Mouse (Mus musculus): ENCODE data around the gene Car15. TPM values are rescaled to one million over a fixed set of nuclear protein-coding genes. Genes with fewer than 3 reads are reported as not detected.

Car15 gene
- polyA plus RNA-seq, 1 experiment from 2014 or later, result 2.9 TPM

GRCm38 (mm10) chr16:17802456-17802838 lies 35.7 kb downstream of the Car15 start:
- ATAC-seq (ENCODE audit: low FRiP score) (no peak), DNase-seq (ENCODE audit: low spot score) (no peak)
- Histone ChIP-seq H3K36me3 (ENCODE audit: control insufficient read depth, insufficient read depth, low read length) (no peaks in the 10 kb centered on the region), H3K9me3 (ENCODE audit: control insufficient read depth, low read length) (no peaks in the 10 kb centered on the region), H3K4me2 (replicated peaks; ENCODE audit: low read depth, low read length) (peak overlapping the region; percentile 47; the same call in 1 of the 2 replicates), H3K27ac (ENCODE audit: low read depth, low read length) (no peak overlapping the region), H3K27me3 (ENCODE audit: control insufficient read depth, insufficient read depth, low read length) (peaks cover 92% of the 10 kb centered on the region), H3K9ac (ENCODE audit: low read depth, low read length) (no peak overlapping the region), H3K4me1 (replicated peaks; ENCODE audit: control insufficient read depth, insufficient read depth, low read length) (peaks cover 18% of the 10 kb centered on the region), H3K4me3 (ENCODE audit: low read depth, low read length) (peak overlapping the region; percentile 23)
- 5% methylated on average over 18 of the region's 18 CpGs for WGBS

- Histone ChIP-seq H3K9me3 (ENCODE audit: control insufficient read depth, low read length) (no peaks in the 10 kb centered on the region), H3K36me3 (ENCODE audit: control insufficient read depth, insufficient read depth, low read length) (no peaks in the 10 kb centered on the region), H3K27me3 (ENCODE audit: control insufficient read depth, insufficient read depth, low read length) (peaks cover 94% of the 10 kb centered on the region), H3K4me3 (ENCODE audit: low read depth, low read length) (no peak overlapping the region), H3K4me1 (replicated peaks; ENCODE audit: control insufficient read depth, insufficient read depth, low read length) (peaks cover 19% of the 10 kb centered on the region), H3K9ac (ENCODE audit: low read depth, low read length) (no peak overlapping the region), H3K4me2 (replicated peaks; ENCODE audit: low read depth, low read length) (no peak overlapping the region), H3K27ac (ENCODE audit: low read depth, low read length) (no peak overlapping the region)
- WGBS, result 4% methylated on average over 7 of the region's 7 CpGs
- ATAC-seq (ENCODE audit: low FRiP score), result no peak
- DNase-seq (ENCODE audit: low spot score), result peak; percentile 24
Measured at GRCm38 (mm10) chr16:17801777-17802455, 36.2 kb downstream of the Car15 start.

- Histone ChIP-seq H3K9ac (ENCODE audit: low read depth, low read length) (no peak overlapping the region), H3K36me3 (ENCODE audit: control insufficient read depth, insufficient read depth, low read length) (no peaks in the 10 kb centered on the region), H3K27me3 (ENCODE audit: control insufficient read depth, insufficient read depth, low read length) (peaks cover 90% of the 10 kb centered on the region), H3K4me3 (ENCODE audit: low read depth, low read length) (no peak overlapping the region), H3K27ac (ENCODE audit: low read depth, low read length) (no peak overlapping the region), H3K9me3 (ENCODE audit: control insufficient read depth, low read length) (no peaks in the 10 kb centered on the region), H3K4me2 (replicated peaks; ENCODE audit: low read depth, low read length) (no peak overlapping the region), H3K4me1 (replicated peaks; ENCODE audit: control insufficient read depth, insufficient read depth, low read length) (peaks cover 15% of the 10 kb centered on the region)
- peak; percentile 21 for DNase-seq (ENCODE audit: low spot score)
- ATAC-seq (ENCODE audit: low FRiP score), result no peak
Measured at GRCm38 (mm10) chr16:17799584-17799983, 38.6 kb downstream of the Car15 start.

- Histone ChIP-seq H3K9ac (ENCODE audit: low read depth, low read length) (peak overlapping the region; percentile 24; the same call in 1 of the 2 replicates), H3K9me3 (ENCODE audit: control insufficient read depth, low read length) (no peaks in the 10 kb centered on the region), H3K27ac (ENCODE audit: low read depth, low read length) (no peak overlapping the region), H3K4me3 (ENCODE audit: low read depth, low read length) (peak overlapping the region; percentile 43), H3K27me3 (ENCODE audit: control insufficient read depth, insufficient read depth, low read length) (peaks cover 80% of the 10 kb centered on the region), H3K36me3 (ENCODE audit: control insufficient read depth, insufficient read depth, low read length) (no peaks in the 10 kb centered on the region), H3K4me1 (replicated peaks; ENCODE audit: control insufficient read depth, insufficient read depth, low read length) (peaks cover 10% of the 10 kb centered on the region), H3K4me2 (replicated peaks; ENCODE audit: low read depth, low read length) (peak overlapping the region; percentile 81)
- ATAC-seq (ENCODE audit: low FRiP score) (peak; percentile 40; the same call in 1 of the 2 replicates), DNase-seq (ENCODE audit: low spot score) (no peak)
- WGBS, result 1% methylated on average over 37 of the region's 45 CpGs
Measured at GRCm38 (mm10) chr16:17798321-17799180, 39.6 kb downstream of the Car15 start.

- 0 out of 2 replicates have a peak overlapping the region, but pooled peaks have one; percentile 62 for H3K27ac ChIP-seq (ENCODE audit: low read depth, low read length)
- H3K27me3 ChIP-seq (ENCODE audit: control insufficient read depth, insufficient read depth, low read length), result peaks cover 73% of the 10 kb centered on the region
- DNase-seq (ENCODE audit: low spot score) (peak; percentile 68), ATAC-seq (ENCODE audit: low FRiP score) (peak; percentile 17; the same call in 1 of the 2 replicates)
- no peaks in the 10 kb centered on the region for H3K9me3 ChIP-seq (ENCODE audit: control insufficient read depth, low read length)
- H3K9ac ChIP-seq (ENCODE audit: low read depth, low read length), result peak overlapping the region; percentile 70
- peak overlapping the region; percentile 81 for H3K4me2 ChIP-seq (replicated peaks; ENCODE audit: low read depth, low read length)
- H3K4me1 ChIP-seq (replicated peaks; ENCODE audit: control insufficient read depth, insufficient read depth, low read length), result peaks cover 8% of the 10 kb centered on the region
- no peaks in the 10 kb centered on the region for H3K36me3 ChIP-seq (ENCODE audit: control insufficient read depth, insufficient read depth, low read length)
- WGBS, result 2% methylated on average over 29 of the region's 29 CpGs
- peak overlapping the region; percentile 43 for H3K4me3 ChIP-seq (ENCODE audit: low read depth, low read length)
Measured at GRCm38 (mm10) chr16:17797812-17798311, 40.3 kb downstream of the Car15 start.

- Histone ChIP-seq H3K4me1 (replicated peaks; ENCODE audit: control insufficient read depth, insufficient read depth, low read length) (peaks cover 4% of the 10 kb centered on the region), H3K27ac (ENCODE audit: low read depth, low read length) (peak within 1 kb of the TSS; percentile 62), H3K9me3 (ENCODE audit: control insufficient read depth, low read length) (no peaks in the 10 kb centered on the region), H3K9ac (ENCODE audit: low read depth, low read length) (peak within 1 kb of the TSS; percentile 70), H3K4me3 (ENCODE audit: low read depth, low read length) (peak within 1 kb of the TSS; percentile 43), H3K27me3 (ENCODE audit: control insufficient read depth, insufficient read depth, low read length) (peaks cover 66% of the 10 kb centered on the region), H3K4me2 (replicated peaks; ENCODE audit: low read depth, low read length) (peak within 1 kb of the TSS; percentile 81), H3K36me3 (ENCODE audit: control insufficient read depth, insufficient read depth, low read length) (no peaks in the 10 kb centered on the region)
- DNase-seq (ENCODE audit: low spot score) (peak; percentile 62), ATAC-seq (ENCODE audit: low FRiP score) (peak; percentile 23; the same call in 1 of the 2 replicates)
- WGBS, result 3% methylated on average over 48 of the region's 81 CpGs
Measured at GRCm38 (mm10) chr16:17796971-17797811, 41.0 kb downstream of the Car15 start, which contains the start of gene Scarf2. TSS of gene Scarf2 (plus strand) at chr16:17797282.

GRCm38 (mm10) chr16:17796519-17796918 lies 41.6 kb downstream of the Car15 start:
- Histone ChIP-seq H3K27me3 (ENCODE audit: control insufficient read depth, insufficient read depth, low read length) (peaks cover 60% of the 10 kb centered on the region), H3K4me1 (replicated peaks; ENCODE audit: control insufficient read depth, insufficient read depth, low read length) (peaks cover 4% of the 10 kb centered on the region), H3K27ac (ENCODE audit: low read depth, low read length) (no peak overlapping the region), H3K9me3 (ENCODE audit: control insufficient read depth, low read length) (no peaks in the 10 kb centered on the region), H3K36me3 (ENCODE audit: control insufficient read depth, insufficient read depth, low read length) (no peaks in the 10 kb centered on the region), H3K4me3 (ENCODE audit: low read depth, low read length) (peak overlapping the region; percentile 43), H3K9ac (ENCODE audit: low read depth, low read length) (peak overlapping the region; percentile 70; the same call in 1 of the 2 replicates), H3K4me2 (replicated peaks; ENCODE audit: low read depth, low read length) (peak overlapping the region; percentile 81)
- no peak for ATAC-seq (ENCODE audit: low FRiP score)
- peak; percentile 27 for DNase-seq (ENCODE audit: low spot score)

GRCm38 (mm10) chr16:17795643-17796042 lies 42.5 kb downstream of the Car15 start:
- WGBS, result 58% methylated on average over 5 of the region's 5 CpGs
- Histone ChIP-seq H3K36me3 (ENCODE audit: control insufficient read depth, insufficient read depth, low read length) (no peaks in the 10 kb centered on the region), H3K9me3 (ENCODE audit: control insufficient read depth, low read length) (no peaks in the 10 kb centered on the region), H3K4me1 (replicated peaks; ENCODE audit: control insufficient read depth, insufficient read depth, low read length) (peaks cover 4% of the 10 kb centered on the region), H3K9ac (ENCODE audit: low read depth, low read length) (no peak overlapping the region), H3K4me2 (replicated peaks; ENCODE audit: low read depth, low read length) (no peak overlapping the region), H3K4me3 (ENCODE audit: low read depth, low read length) (no peak overlapping the region), H3K27ac (ENCODE audit: low read depth, low read length) (no peak overlapping the region), H3K27me3 (ENCODE audit: control insufficient read depth, insufficient read depth, low read length) (peaks cover 53% of the 10 kb centered on the region)
- ATAC-seq (ENCODE audit: low FRiP score) (no peak), DNase-seq (ENCODE audit: low spot score) (no peak)
